Comparison of ENCODE assay signal across 8 mouse cellular contexts in genomic region chr7:27675222-27675612, GRCm38 (mm10). TPM values are rescaled to one million over a fixed set of nuclear protein-coding genes. Genes with fewer than 3 reads are reported as not detected.
DNase-seq lines count a peak whose midpoint lies in the region; ATAC-seq and TF ChIP-seq lines count a peak whose summit lies in the region.

No protein-coding gene starts in this region.

- peak overlapping the region; percentile 87 for H3K4me3 ChIP-seq in gastrocnemius, adult 2 months
- peak overlapping the region; percentile 92 for H3K4me3 ChIP-seq in limb, embryonic 15.5 days
- peak overlapping the region; percentile 74 for H3K4me3 ChIP-seq in stomach, embryonic 16.5 days (replicated peaks; ENCODE audit: low read length)

- H3K4me2 ChIP-seq in limb, embryonic 15.5 days: peak overlapping the region; percentile 97
- peak overlapping the region; percentile 94 for H3K4me2 ChIP-seq in stomach, embryonic 16.5 days (ENCODE audit: low read depth, low read length)

- intact Hi-C loops in gastrocnemius, adult 2 months (cut with DNase I): loop anchor here (2.0 kb wide), 1 partner anchor 14 kb away; the partner anchor contains the start of gene Zfp607b

- 32% methylated on average over 14 of the region's 14 CpGs for WGBS in limb, embryonic 15.5 days
- 25% methylated on average over 14 of the region's 14 CpGs for WGBS in stomach, embryonic 16.5 days

- peaks cover 28% of the 10 kb centered on the region for H3K4me1 ChIP-seq in limb, embryonic 15.5 days
- peaks cover 16% of the 10 kb centered on the region for H3K4me1 ChIP-seq in stomach, embryonic 16.5 days (ENCODE audit: control insufficient read depth, insufficient read depth, low read length)

- ATAC-seq in limb, embryonic 15.5 days (ENCODE audit: insufficient number of reproducible peaks, low FRiP score, low TSS enrichment, low read depth): no peak
- no peak for ATAC-seq in stomach, embryonic 16.5 days (ENCODE audit: insufficient read depth, low FRiP score)

- peaks cover 6% of the 10 kb centered on the region for H3K36me3 ChIP-seq in limb, embryonic 15.5 days
- H3K36me3 ChIP-seq in stomach, embryonic 16.5 days (ENCODE audit: control insufficient read depth, insufficient read depth, low read length): no peaks in the 10 kb centered on the region

- no peaks in the 10 kb centered on the region for H3K27me3 ChIP-seq in limb, embryonic 15.5 days
- no peaks in the 10 kb centered on the region for H3K27me3 ChIP-seq in stomach, embryonic 16.5 days (ENCODE audit: control insufficient read depth, insufficient read depth, low read length)

- no peak overlapping the region for H3K9ac ChIP-seq in limb, embryonic 15.5 days
- no peak overlapping the region for H3K9ac ChIP-seq in stomach, embryonic 16.5 days (ENCODE audit: low read length)

- no peak for DNase-seq in gastrocnemius, adult 2 months
- DNase-seq in gastrocnemius, postnatal 4 days (ENCODE audit: low spot score in 2 of 2): no peak
- DNase-seq in thymus, postnatal 14 days: peak; percentile 26
- no peak for DNase-seq in thymus, adult 18-20 months
- no peak for DNase-seq in urinary bladder, postnatal 36 days (ENCODE audit: low spot score in 2 of 2)
- DNase-seq in kidney, postnatal 36 days: no peak

- H3K27ac ChIP-seq in gastrocnemius, adult 2 months: no peak overlapping the region
- no peak overlapping the region for H3K27ac ChIP-seq in limb, embryonic 15.5 days
- no peak overlapping the region for H3K27ac ChIP-seq in stomach, embryonic 16.5 days (ENCODE audit: low read length)

- no peak for TF ChIP-seq CTCF in gastrocnemius, adult 2 months (IDR thresholded peaks at IDR 0.05)

- no peaks in the 10 kb centered on the region for H3K9me3 ChIP-seq in limb, embryonic 15.5 days
- H3K9me3 ChIP-seq in stomach, embryonic 16.5 days (replicated peaks; ENCODE audit: control insufficient read depth, low read length): no peaks in the 10 kb centered on the region

RNA-seq across cellular contexts. Expression of gene Map3k10, which starts 0.8 kb away (rescaled TPM):
- 10 to 100 TPM; 35.3 to 39.1 TPM for total RNA-seq in gastrocnemius, adult 2 months (2021)
- total RNA-seq in gastrocnemius, postnatal 4 days (2021): 10 to 100 TPM; 19.2 to 20.0 TPM
- polyA plus RNA-seq in limb, embryonic 15.5 days (2015; fragmentation: Nextera tagmentation; extraction: Ambion mirVana): 5.8 and 9.0 TPM in 2 replicates
- polyA plus RNA-seq in stomach, embryonic 16.5 days (2015; fragmentation: Nextera tagmentation; extraction: Ambion mirVana): 2.7 and 4.1 TPM in 2 replicates

RNA-seq across cellular contexts. Expression of gene Zfp607b, which starts 13.9 kb away (rescaled TPM):
- under 1 TPM; 0.43 to 0.84 TPM for total RNA-seq in gastrocnemius, adult 2 months (2021)
- total RNA-seq in gastrocnemius, postnatal 4 days (2021): 1 to 10 TPM; 1.4 to 2.1 TPM
- polyA plus RNA-seq in limb, embryonic 15.5 days (2015; fragmentation: Nextera tagmentation; extraction: Ambion mirVana): 2.8 and 3.2 TPM in 2 replicates
- polyA plus RNA-seq in stomach, embryonic 16.5 days (2015; fragmentation: Nextera tagmentation; extraction: Ambion mirVana): 2.5 and 4.1 TPM in 2 replicates

RNA-seq across cellular contexts. Expression of gene Ttc9b, which starts 21.5 kb away (rescaled TPM):
- total RNA-seq in gastrocnemius, adult 2 months (2021): not detected
- total RNA-seq in gastrocnemius, postnatal 4 days (2021): not detected
- polyA plus RNA-seq in limb, embryonic 15.5 days (2015; fragmentation: Nextera tagmentation; extraction: Ambion mirVana): 0.20 TPM in 1 of 2 replicates, not detected in the other
- 0.94 and 1.3 TPM in 2 replicates for polyA plus RNA-seq in stomach, embryonic 16.5 days (2015; fragmentation: Nextera tagmentation; extraction: Ambion mirVana)

RNA-seq across cellular contexts. Expression of gene Zfp60, which starts 56.0 kb away (rescaled TPM):
- total RNA-seq in gastrocnemius, adult 2 months (2021): 1 to 10 TPM; 5.9 to 9.0 TPM
- total RNA-seq in gastrocnemius, postnatal 4 days (2021): 10 to 100 TPM; 10.9 to 12.8 TPM
- 29.0 and 32.3 TPM in 2 replicates for polyA plus RNA-seq in limb, embryonic 15.5 days (2015; fragmentation: Nextera tagmentation; extraction: Ambion mirVana)
- 27.8 and 28.2 TPM in 2 replicates for polyA plus RNA-seq in stomach, embryonic 16.5 days (2015; fragmentation: Nextera tagmentation; extraction: Ambion mirVana)
